Mouse (Mus musculus): Measurements from ENCODE around the gene Zfand2a. TPM values are rescaled to one million over a fixed set of nuclear protein-coding genes. Genes with fewer than 3 reads are reported as not detected.

The Zfand2a gene
- polyA plus RNA-seq, 1 experiment: 22.6 TPM

DNA sequence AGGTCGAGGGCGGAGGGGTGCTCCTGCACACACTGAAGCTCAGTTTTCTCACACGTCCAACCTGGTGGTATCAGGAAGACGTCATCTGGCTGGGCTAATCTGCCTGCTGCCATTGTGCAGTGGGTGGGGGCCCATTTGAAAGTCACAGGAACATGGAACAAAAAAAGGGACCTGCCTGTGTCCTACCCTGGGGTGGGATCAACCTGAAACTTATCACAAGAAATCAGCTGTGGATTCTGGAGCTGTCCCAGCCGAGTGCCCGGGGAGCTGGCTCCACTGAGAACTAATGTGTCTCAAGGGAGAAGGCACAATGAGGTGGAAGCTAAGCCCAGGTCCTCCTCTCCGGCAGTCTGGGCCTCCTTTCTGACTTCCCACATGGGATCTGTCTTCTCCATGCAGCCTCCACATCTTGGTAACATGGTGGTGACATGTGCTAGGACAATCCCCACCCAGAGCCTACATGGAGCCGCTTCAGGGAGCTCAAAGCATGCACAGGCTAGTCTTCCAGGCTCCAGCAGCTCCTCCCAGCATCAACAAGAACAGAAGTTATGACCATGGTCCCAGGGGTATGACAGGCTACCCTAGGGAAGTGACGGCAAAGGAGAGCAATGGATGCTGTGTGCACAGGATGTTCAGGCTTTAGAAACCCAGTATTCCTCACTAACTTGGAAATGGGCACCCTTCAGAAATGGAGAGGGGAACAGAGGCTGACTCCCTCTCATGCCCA is 50.3 kb downstream of the Zfand2a start:
- Histone ChIP-seq H3K27ac (ENCODE audit: insufficient read depth, low read depth, low read length) (no peak overlapping the region), H3K4me1 (ENCODE audit: control insufficient read depth, insufficient read depth, insufficient read length, low read length) (peaks cover 18% of the 10 kb centered on the region; the same call in 1 of the 2 replicates), H3K27me3 (ENCODE audit: control insufficient read depth, insufficient read depth, low read length) (no peaks in the 10 kb centered on the region), H3K36me3 (ENCODE audit: control insufficient read depth, insufficient read depth, low read length) (no peaks in the 10 kb centered on the region), H3K4me3 (ENCODE audit: low read depth, low read length) (no peak overlapping the region)
- 89% methylated on average over 9 of the region's 9 CpGs for WGBS
- TF ChIP-seq CTCF (IDR thresholded peaks at IDR 0.05; ENCODE audit: extremely low read depth, insufficient read length, insufficient replicate concordance, low read depth, low read length) (no peak), POLR2A (IDR thresholded peaks at IDR 0.05; ENCODE audit: low read depth, low read length) (no peak)

DNA sequence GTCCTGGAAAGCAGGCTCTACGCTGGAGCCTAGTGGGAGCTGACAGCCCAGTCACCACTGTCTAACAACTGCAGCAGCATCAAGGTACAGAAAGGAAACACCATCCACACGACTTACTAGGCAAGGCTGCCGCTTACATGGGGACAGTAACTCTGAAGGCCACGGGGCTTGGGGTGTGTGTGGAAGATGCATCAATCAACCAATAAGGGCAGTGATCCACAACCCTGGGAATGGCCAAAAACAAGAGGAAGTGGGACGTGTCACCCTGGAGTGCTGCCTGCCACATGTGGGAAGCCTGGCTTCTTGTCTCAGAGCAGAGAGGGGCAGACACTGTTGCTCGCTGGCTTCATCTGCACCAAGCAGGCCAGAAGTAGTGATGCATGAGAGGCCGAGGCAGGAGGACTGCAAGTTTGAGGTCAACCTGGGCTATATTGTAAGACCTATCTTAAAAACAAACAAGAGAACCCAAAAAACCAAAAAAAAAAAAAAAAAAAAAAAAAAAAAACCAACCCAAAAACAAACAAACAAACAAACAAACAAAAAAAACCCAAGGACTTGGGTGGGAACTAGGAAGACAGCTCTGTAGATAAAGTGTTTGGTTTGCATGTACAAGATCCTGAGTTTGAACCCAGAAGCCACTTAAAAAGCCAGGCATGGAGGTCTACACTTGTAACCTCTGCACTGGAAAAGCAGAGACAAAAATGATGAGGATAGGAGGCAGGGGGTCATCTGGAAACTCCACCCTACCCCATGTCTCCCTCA is 51.4 kb downstream of the Zfand2a start:
- 89% methylated on average over 7 of the region's 7 CpGs for WGBS

DNA sequence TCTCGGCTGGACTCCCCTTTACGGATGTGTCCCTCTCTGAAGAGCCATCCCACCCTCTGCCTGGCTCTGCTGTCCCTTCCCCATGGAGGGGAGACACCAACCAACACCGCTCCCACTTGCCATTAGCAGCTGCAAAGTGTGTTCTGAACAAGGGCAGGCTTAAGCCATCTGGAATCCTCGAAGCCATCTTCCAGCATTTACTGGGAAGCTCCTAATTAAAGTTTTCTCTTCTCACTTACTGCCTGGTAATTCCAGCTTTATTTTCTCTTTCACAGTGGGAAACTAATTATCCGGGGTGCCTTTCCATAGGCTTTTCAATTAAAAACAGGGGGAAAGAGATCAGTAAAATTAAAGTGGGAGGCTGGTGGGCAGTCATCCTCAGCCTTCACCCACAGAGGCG is 52.0 kb downstream of the Zfand2a start:
- H3K4me1 ChIP-seq (ENCODE audit: control insufficient read depth, insufficient read depth, insufficient read length, low read length): peaks cover 29% of the 10 kb centered on the region
- H3K27me3 ChIP-seq (ENCODE audit: control insufficient read depth, insufficient read depth, low read length): no peaks in the 10 kb centered on the region
- H3K4me3 ChIP-seq (ENCODE audit: low read depth, low read length): no peak overlapping the region
- TF ChIP-seq CTCF (IDR thresholded peaks at IDR 0.05; ENCODE audit: extremely low read depth, insufficient read length, insufficient replicate concordance, low read depth, low read length): no peak
- H3K36me3 ChIP-seq (ENCODE audit: control insufficient read depth, insufficient read depth, low read length): no peaks in the 10 kb centered on the region
- no peak overlapping the region for H3K27ac ChIP-seq (ENCODE audit: insufficient read depth, low read depth, low read length)
- 87% methylated on average over 6 of the region's 6 CpGs for WGBS

More for the DNA sequence above, 51.4 kb downstream of the Zfand2a start:
- Histone ChIP-seq H3K27ac (ENCODE audit: insufficient read depth, low read depth, low read length) (no peak overlapping the region), H3K4me1 (ENCODE audit: control insufficient read depth, insufficient read depth, insufficient read length, low read length) (peaks cover 27% of the 10 kb centered on the region), H3K4me3 (ENCODE audit: low read depth, low read length) (no peak overlapping the region), H3K27me3 (ENCODE audit: control insufficient read depth, insufficient read depth, low read length) (no peaks in the 10 kb centered on the region), H3K36me3 (ENCODE audit: control insufficient read depth, insufficient read depth, low read length) (no peaks in the 10 kb centered on the region)
- TF ChIP-seq POLR2A (IDR thresholded peaks at IDR 0.05; ENCODE audit: low read depth, low read length): no peak
- TF ChIP-seq CTCF (IDR thresholded peaks at IDR 0.05; ENCODE audit: extremely low read depth, insufficient read length, insufficient replicate concordance, low read depth, low read length): no peak

DNA sequence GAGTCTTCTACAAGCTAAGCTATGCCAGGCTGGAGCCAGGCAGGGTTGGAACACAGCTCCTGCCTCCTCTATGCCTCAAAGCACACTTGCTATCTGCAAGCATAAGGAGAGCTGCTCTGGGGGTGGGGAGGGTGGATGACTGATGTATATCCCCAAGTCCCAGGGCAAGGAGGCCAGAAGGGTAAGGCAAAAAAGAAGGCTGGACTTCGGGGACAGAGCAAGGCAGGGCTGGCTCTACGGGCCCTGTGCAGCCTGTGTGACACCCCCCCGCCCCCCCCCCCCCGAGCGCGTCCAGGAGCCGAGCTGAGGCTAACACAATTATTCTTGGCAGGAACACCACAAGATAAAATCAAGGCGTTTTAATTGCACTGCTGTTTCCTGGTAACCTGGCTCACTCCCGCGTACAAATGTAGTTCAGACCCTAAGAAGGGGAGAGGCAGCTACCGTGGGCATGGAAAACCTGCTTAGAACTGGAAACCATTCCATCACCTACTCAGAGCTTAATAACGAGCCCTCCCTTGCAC is 54.5 kb downstream of the Zfand2a start:
- Histone ChIP-seq H3K4me1 (ENCODE audit: control insufficient read depth, insufficient read depth, insufficient read length, low read length) (peaks cover 32% of the 10 kb centered on the region), H3K36me3 (ENCODE audit: control insufficient read depth, insufficient read depth, low read length) (no peaks in the 10 kb centered on the region), H3K27ac (ENCODE audit: insufficient read depth, low read depth, low read length) (peak overlapping the region; percentile 13; the same call in 1 of the 2 replicates), H3K4me3 (ENCODE audit: low read depth, low read length) (no peak overlapping the region), H3K27me3 (ENCODE audit: control insufficient read depth, insufficient read depth, low read length) (no peaks in the 10 kb centered on the region)
- WGBS: 11% methylated on average over 11 of the region's 12 CpGs
- TF ChIP-seq POLR2A (IDR thresholded peaks at IDR 0.05; ENCODE audit: low read depth, low read length) (no peak), CTCF (IDR thresholded peaks at IDR 0.05; ENCODE audit: extremely low read depth, insufficient read length, insufficient replicate concordance, low read depth, low read length) (no peak)

DNA sequence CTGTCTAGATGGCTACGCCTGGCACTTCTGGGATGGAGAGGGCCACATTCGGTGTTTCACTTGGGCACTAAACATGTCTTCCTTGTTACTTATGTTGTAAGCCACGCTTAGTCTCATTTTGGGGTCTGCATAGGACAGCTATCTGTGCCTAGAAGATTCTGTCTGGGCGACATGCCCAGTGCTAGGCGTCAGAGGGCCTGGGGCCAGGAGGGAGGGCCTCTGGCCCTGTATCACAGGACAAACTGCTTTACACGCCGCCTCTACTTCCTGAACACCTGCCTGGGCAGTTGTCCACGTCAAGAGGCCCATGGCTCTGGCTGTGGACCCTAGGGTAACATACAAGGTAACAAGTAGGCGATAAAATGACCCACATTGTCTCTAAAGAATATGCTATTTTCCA is 56.4 kb downstream of the Zfand2a start:
- Histone ChIP-seq H3K27me3 (ENCODE audit: control insufficient read depth, insufficient read depth, low read length) (no peaks in the 10 kb centered on the region), H3K4me1 (ENCODE audit: control insufficient read depth, insufficient read depth, insufficient read length, low read length) (peaks cover 35% of the 10 kb centered on the region), H3K27ac (ENCODE audit: insufficient read depth, low read depth, low read length) (no peak overlapping the region), H3K4me3 (ENCODE audit: low read depth, low read length) (no peak overlapping the region), H3K36me3 (ENCODE audit: control insufficient read depth, insufficient read depth, low read length) (no peaks in the 10 kb centered on the region)
- TF ChIP-seq POLR2A (IDR thresholded peaks at IDR 0.05; ENCODE audit: low read depth, low read length) (no peak; the same call in 1 of the 2 replicates), CTCF (IDR thresholded peaks at IDR 0.05; ENCODE audit: extremely low read depth, insufficient read length, insufficient replicate concordance, low read depth, low read length) (no peak)
- WGBS: 17% methylated on average over 9 of the region's 9 CpGs

DNA sequence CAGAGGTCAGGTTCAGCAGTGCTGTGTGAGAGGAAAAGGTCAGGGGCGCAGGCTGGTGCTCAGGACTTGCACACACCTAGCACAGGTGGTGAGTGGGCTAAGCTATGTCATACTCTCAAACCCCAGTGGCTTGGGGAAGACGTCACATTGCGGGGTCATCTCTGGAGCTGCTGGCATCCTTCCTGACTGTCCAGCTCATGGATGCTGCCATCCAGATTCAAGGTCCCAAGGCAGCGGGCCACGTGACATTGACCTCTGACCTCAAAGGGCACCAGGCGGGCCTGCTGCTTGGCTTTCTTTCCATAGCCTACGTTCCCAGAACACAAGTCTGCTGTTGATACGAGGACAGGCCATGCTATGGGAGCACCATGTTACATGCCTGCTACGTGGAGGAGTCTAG is 57.3 kb downstream of the Zfand2a start:
- 76% methylated on average over 9 of the region's 9 CpGs for whole genome bisulfite sequencing
- H3K36me3 ChIP-seq (ENCODE audit: control insufficient read depth, insufficient read depth, low read length): no peaks in the 10 kb centered on the region
- no peak overlapping the region for H3K4me3 ChIP-seq (ENCODE audit: low read depth, low read length)
- peaks cover 36% of the 10 kb centered on the region for H3K4me1 ChIP-seq (ENCODE audit: control insufficient read depth, insufficient read depth, insufficient read length, low read length)
- no peak overlapping the region for H3K27ac ChIP-seq (ENCODE audit: insufficient read depth, low read depth, low read length)
- no peaks in the 10 kb centered on the region for H3K27me3 ChIP-seq (ENCODE audit: control insufficient read depth, insufficient read depth, low read length)
- TF ChIP-seq POLR2A (IDR thresholded peaks at IDR 0.05; ENCODE audit: low read depth, low read length) (no peak), CTCF (IDR thresholded peaks at IDR 0.05; ENCODE audit: extremely low read depth, insufficient read length, insufficient replicate concordance, low read depth, low read length) (no peak)

DNA sequence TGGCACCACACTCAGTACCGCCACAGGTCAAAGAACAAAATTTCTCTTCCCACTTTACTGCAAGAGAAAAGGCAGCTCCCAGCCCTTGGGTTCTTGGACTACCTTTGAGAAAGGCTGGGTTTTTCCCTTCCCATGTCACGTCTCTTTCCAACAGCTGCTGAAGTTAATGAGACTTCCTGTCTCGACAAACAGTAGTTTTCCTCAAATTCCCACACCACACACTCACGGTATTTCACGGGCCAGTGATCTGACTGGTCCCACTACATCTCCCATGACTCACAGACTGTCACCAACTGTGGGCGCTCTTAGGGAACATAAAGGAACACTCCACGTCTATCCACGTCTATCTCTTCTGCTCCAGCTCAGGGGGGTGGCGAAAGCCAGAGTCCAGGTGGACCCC is 59.2 kb downstream of the Zfand2a start:
- H3K4me1 ChIP-seq (ENCODE audit: control insufficient read depth, insufficient read depth, insufficient read length, low read length): peaks cover 28% of the 10 kb centered on the region
- H3K36me3 ChIP-seq (ENCODE audit: control insufficient read depth, insufficient read depth, low read length): no peaks in the 10 kb centered on the region
- no peak overlapping the region for H3K4me3 ChIP-seq (ENCODE audit: low read depth, low read length)
- WGBS: 25% methylated on average over 9 of the region's 9 CpGs
- no peak overlapping the region for H3K27ac ChIP-seq (ENCODE audit: insufficient read depth, low read depth, low read length)
- H3K27me3 ChIP-seq (ENCODE audit: control insufficient read depth, insufficient read depth, low read length): no peaks in the 10 kb centered on the region
- TF ChIP-seq POLR2A (IDR thresholded peaks at IDR 0.05; ENCODE audit: low read depth, low read length): no peak
- TF ChIP-seq CTCF (IDR thresholded peaks at IDR 0.05; ENCODE audit: extremely low read depth, insufficient read length, insufficient replicate concordance, low read depth, low read length): no peak

All from small intestine, adult 2 months (tissue).